Mouse (Mus musculus) thymus, adult 2 months (tissue): ENCODE results near the gene Ptprd. TPM values are rescaled to one million over a fixed set of nuclear protein-coding genes. Genes with fewer than 3 reads are reported as not detected.

ENCODE experiments used
- DNase-seq: peaks from one replicate; pipeline ENCODE4 v3.0.0; 2021
- H3K27ac ChIP-seq: fragments of 200-500 bp; 2 replicates; pipeline ENCODE4 v1.5.1; 2012; ENCODE audit warnings: low read length, control low read depth; ENCODE audit not compliant: control insufficient read depth, insufficient read depth
- H3K27me3 ChIP-seq: fragments of 200-500 bp; 2 replicates; pipeline ENCODE4 v1.6.1; 2012; ENCODE audit warnings: mild to moderate bottlenecking, low read length, moderate library complexity, mixed read lengths; ENCODE audit not compliant: control insufficient read depth, insufficient read depth
- H3K36me3 ChIP-seq: fragments of 200-500 bp; 2 replicates; pipeline ENCODE4 v1.6.1; 2012; ENCODE audit warnings: mild to moderate bottlenecking, low read length, moderate library complexity; ENCODE audit not compliant: control insufficient read depth, insufficient read depth
- H3K4me1 ChIP-seq: fragments of 200-500 bp; replicated peaks from 2 replicates; pipeline ENCODE4 v1.6.1; 2012; ENCODE audit warnings: low read length; ENCODE audit not compliant: control insufficient read depth, insufficient read depth
- H3K4me3 ChIP-seq: fragments of 200-500 bp; 2 replicates; pipeline ENCODE4 v1.5.1; 2012; ENCODE audit warnings: mild to moderate bottlenecking, low read length, control low read depth, moderate library complexity; ENCODE audit not compliant: control insufficient read depth, insufficient read depth
- CTCF ChIP-seq: fragments of 200-500 bp; IDR thresholded peaks from 2 replicates; pipeline ENCODE4 v1.5.1; 2012; ENCODE audit warnings: mild to moderate bottlenecking, control low read depth, low read length, moderate library complexity, borderline replicate concordance; ENCODE audit not compliant: control insufficient read depth, poor library complexity, insufficient read depth; ENCODE audit errors: extremely low read depth
- POLR2A ChIP-seq: fragments of 200-500 bp; IDR thresholded peaks from 2 replicates; pipeline ENCODE4 v1.6.1; 2012; ENCODE audit warnings: mild to moderate bottlenecking, low read length, control low read depth, moderate library complexity; ENCODE audit not compliant: control insufficient read depth, poor library complexity, insufficient read depth; ENCODE audit errors: extremely low read depth
- whole genome bisulfite sequencing: fragments of 180-500 bp; shearing (Covaris S2); methylation state at CpG from one replicate; pipeline ENCODE4 v1.1.7; 2018; 5-methylcytosine and 5-hydroxymethylcytosine counted together
- polyA plus RNA-seq: library from polyadenylated mRNA; depleted of rRNA; stranded (reverse); fragments of >200 nt; gene quantifications from 2 replicates; pipeline ENCODE4 v1.2.3, GENCODE M21; 2012

The Ptprd gene
- polyA plus RNA-seq, 1 experiment = 1.0 TPM

DNA sequence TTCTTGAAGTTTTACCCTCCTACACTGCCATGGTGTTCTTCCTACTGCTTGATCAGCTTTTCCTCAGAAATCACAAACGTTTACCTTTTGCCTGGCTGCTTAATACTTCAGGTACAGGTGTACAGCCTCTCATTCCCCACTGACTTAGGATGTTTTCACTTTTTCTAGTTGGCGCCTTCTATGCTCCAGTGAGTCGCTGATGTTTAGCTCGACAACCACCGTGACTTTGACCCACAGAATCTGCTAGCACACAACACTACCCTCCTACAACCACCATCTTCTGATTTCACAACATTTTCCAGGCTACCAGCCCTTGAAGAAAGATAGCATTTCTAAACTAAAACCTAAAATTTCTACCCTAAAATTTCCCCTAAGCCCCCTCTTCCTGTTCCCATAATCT lies 1794.1 kb downstream of the Ptprd start:
- WGBS = 96% methylated on average over 5 of the region's 5 CpGs
- Histone ChIP-seq H3K27ac (no peak overlapping the region), H3K27me3 (no peaks in the 10 kb centered on the region), H3K4me3 (no peak overlapping the region), H3K36me3 (no peaks in the 10 kb centered on the region), H3K4me1 (no peaks in the 10 kb centered on the region)
- no peak for DNase-seq
- no peak for TF ChIP-seq CTCF
- TF ChIP-seq POLR2A = no peak

DNA sequence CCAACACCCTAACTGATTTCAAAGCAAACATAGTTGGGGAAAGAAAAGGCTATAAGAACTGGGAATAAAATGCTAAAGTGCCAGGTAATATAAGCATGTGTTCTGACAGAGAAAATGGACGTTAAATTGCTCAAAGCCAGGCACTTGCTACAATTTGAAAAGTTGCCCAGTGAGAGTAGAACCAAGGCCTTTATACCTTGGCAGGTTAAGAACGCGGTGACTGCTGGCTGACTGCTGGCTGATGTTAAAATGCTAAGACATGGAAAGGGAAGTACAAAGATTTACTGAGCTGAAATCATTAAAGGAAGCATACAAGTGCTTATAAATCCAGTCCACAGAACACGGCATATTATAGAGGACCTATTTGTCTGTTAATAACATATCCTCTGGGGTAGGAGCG lies 1796.1 kb downstream of the Ptprd start:
- DNase-seq = no peak
- Histone ChIP-seq H3K36me3 (no peaks in the 10 kb centered on the region), H3K27ac (no peak overlapping the region), H3K27me3 (no peaks in the 10 kb centered on the region), H3K4me1 (no peaks in the 10 kb centered on the region), H3K4me3 (no peak overlapping the region)
- TF ChIP-seq CTCF (no peak), POLR2A (no peak)
- WGBS = 86% methylated on average over 5 of the region's 5 CpGs

- Histone ChIP-seq H3K36me3 (no peaks in the 10 kb centered on the region), H3K4me3 (no peak overlapping the region), H3K27ac (no peak overlapping the region), H3K27me3 (no peaks in the 10 kb centered on the region), H3K4me1 (no peaks in the 10 kb centered on the region)
- TF ChIP-seq CTCF = no peak
- no peak for TF ChIP-seq POLR2A
- DNase-seq = no peak
- WGBS = 92% methylated on average over 4 of the region's 4 CpGs
Measured at GRCm38 (mm10) chr4:76414591-76414990, 1797.2 kb downstream of the Ptprd start.

DNA sequence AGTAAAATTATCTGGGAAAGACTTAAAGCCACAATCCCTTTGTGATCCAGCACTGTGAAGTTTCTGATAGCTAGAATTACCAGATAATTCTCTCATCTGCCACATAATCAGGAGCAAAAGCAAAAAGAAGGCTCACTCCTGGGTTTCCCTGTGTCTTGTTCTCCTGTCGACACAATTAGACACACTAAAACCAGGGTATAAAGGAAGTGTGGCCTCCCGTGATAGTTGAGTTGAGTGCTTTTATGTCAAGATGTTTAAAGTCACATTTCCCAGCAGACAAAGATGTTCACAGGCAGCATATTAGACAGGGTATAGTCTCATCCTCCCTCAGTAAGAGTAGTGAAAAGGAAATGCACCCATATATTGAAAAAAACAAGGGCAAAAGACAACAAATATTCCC lies 1801.7 kb downstream of the Ptprd start:
- no peak for DNase-seq
- Histone ChIP-seq H3K4me1 (no peaks in the 10 kb centered on the region), H3K4me3 (no peak overlapping the region), H3K27ac (no peak overlapping the region), H3K27me3 (no peaks in the 10 kb centered on the region), H3K36me3 (no peaks in the 10 kb centered on the region)
- TF ChIP-seq POLR2A = no peak
- 60% methylated on average over 2 of the region's 2 CpGs for WGBS

DNA sequence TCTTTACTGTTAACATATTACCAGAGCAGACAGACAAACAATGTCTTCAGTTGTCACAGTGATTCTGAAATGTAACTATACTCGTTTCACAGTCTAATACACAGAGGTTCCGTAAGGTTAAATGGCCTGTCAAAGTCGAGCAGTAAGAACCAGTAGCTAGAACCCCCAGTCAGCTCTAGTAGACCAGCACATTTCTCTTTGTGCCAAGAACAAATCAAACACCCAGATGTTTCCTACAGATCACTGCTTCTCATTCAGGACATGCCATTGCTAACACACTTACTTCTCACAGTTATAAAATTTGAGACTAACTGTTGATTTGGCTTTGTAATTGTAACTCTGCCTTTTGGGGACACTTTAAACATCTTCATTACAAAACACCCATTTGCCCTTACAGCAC lies 1802.6 kb downstream of the Ptprd start:
- 75% methylated on average over 3 of the region's 3 CpGs for WGBS

DNA sequence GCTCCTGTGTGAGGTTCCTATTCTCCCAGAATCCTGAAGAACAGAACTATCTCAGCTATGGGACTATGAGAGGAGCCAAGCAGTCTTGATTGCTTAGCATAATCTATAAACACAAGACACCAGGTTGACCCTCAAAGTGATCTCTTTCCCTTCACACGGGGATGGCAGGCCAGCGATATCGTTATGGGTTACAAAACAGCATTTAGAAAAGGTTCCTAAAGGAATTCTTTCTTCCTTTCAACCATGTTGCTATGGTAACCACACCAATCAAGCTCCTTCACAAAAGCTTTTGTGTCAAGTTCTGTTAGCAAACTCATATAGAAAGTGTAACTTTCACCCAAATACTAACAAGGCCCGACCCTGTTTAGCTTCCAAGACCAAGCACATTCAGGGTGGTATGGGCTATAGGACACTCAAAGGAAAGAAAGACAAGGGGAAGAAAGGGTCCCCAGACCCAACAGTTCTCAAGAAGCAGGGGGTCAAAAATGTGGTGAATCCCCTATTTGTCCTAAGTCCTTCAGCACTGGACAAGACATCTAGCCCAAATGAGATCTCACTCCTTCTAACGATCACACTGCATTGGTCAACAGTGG lies 1805.8 kb downstream of the Ptprd start:
- TF ChIP-seq POLR2A (no peak), CTCF (no peak)

More for the DNA sequence above, 1802.6 kb downstream of the Ptprd start:
- Histone ChIP-seq H3K27ac (no peak overlapping the region), H3K27me3 (no peaks in the 10 kb centered on the region), H3K4me1 (no peaks in the 10 kb centered on the region), H3K4me3 (no peak overlapping the region), H3K36me3 (no peaks in the 10 kb centered on the region)
- no peak for DNase-seq
- TF ChIP-seq CTCF = no peak
- no peak for TF ChIP-seq POLR2A

GRCm38 (mm10) chr4:76403219-76403618 lies 1808.5 kb downstream of the Ptprd start:
- WGBS = 75% methylated on average over 5 of the region's 5 CpGs
- TF ChIP-seq POLR2A (no peak), CTCF (no peak)
- Histone ChIP-seq H3K4me1 (no peaks in the 10 kb centered on the region), H3K36me3 (no peaks in the 10 kb centered on the region), H3K4me3 (no peak overlapping the region), H3K27me3 (no peaks in the 10 kb centered on the region), H3K27ac (no peak overlapping the region)
- DNase-seq = no peak

More for the DNA sequence above, 1805.8 kb downstream of the Ptprd start:
- no peaks in the 10 kb centered on the region for H3K4me1 ChIP-seq
- H3K36me3 ChIP-seq = no peaks in the 10 kb centered on the region
- no peaks in the 10 kb centered on the region for H3K27me3 ChIP-seq
- no peak for DNase-seq
- H3K27ac ChIP-seq = no peak overlapping the region
- WGBS = 87% methylated on average over 5 of the region's 5 CpGs
- H3K4me3 ChIP-seq = no peak overlapping the region
